Mouse (Mus musculus) liver, embryonic 15.5 days (tissue): Measurements from ENCODE around the gene Dph3. TPM values are rescaled to one million over a fixed set of nuclear protein-coding genes. Genes with fewer than 3 reads are reported as not detected.
"Not testable (repeated sequence)": the region's sequence is repeated elsewhere in the genome, so short reads cannot be mapped to it uniquely, and the experiment has no call there.

Experiments used
- ATAC-seq: fragments of 200-750 bp; cut with Nextera tagmentation; 2 replicates; pipeline ENCODE4 v1.8.0; 2017; ENCODE audit warnings: moderate number of reproducible peaks, mild to moderate bottlenecking, moderate library complexity; ENCODE audit not compliant: insufficient read depth
- H3K27ac ChIP-seq: fragments of 300-500 bp; sonication (generic); replicated peaks from 2 replicates; pipeline ENCODE4 v1.5.1; 2015; ENCODE audit warnings: mild to moderate bottlenecking, inconsistent platforms
- H3K27me3 ChIP-seq: fragments of 300-500 bp; sonication (generic); 2 replicates; pipeline ENCODE4 v1.6.1; 2015; ENCODE audit warnings: mild to moderate bottlenecking, inconsistent platforms
- H3K36me3 ChIP-seq: fragments of 300-500 bp; sonication (generic); replicated peaks from 2 replicates; pipeline ENCODE4 v1.6.1; 2015; ENCODE audit warnings: moderate library complexity, mild to moderate bottlenecking, inconsistent platforms
- H3K4me1 ChIP-seq: fragments of 300-500 bp; sonication (generic); replicated peaks from 2 replicates; pipeline ENCODE4 v1.6.1; 2015; ENCODE audit warnings: inconsistent platforms
- H3K4me2 ChIP-seq: fragments of 300-500 bp; sonication (generic); 2 replicates; pipeline ENCODE4 v1.6.1; 2015; ENCODE audit warnings: moderate library complexity, mild to moderate bottlenecking, inconsistent platforms
- H3K4me3 ChIP-seq: fragments of 300-500 bp; sonication (generic); replicated peaks from 2 replicates; pipeline ENCODE4 v1.5.1; 2015; ENCODE audit warnings: mild to moderate bottlenecking, inconsistent platforms
- H3K9ac ChIP-seq: fragments of 300-500 bp; sonication (generic); 2 replicates; pipeline ENCODE4 v1.6.1; 2015; ENCODE audit warnings: moderate library complexity, mild to moderate bottlenecking, inconsistent platforms
- H3K9me3 ChIP-seq: fragments of 300-500 bp; sonication (generic); replicated peaks from 2 replicates; pipeline ENCODE4 v1.6.1; 2016; ENCODE audit warnings: inconsistent platforms
- WGBS: fragments of 180-500 bp; shearing (Covaris S2); methylation state at CpG from one replicate; pipeline ENCODE4 v1.1.7; 2015; ENCODE audit warnings: mixed read lengths; ENCODE audit not compliant: insufficient replicate concordance; 5-methylcytosine and 5-hydroxymethylcytosine counted together
- polyA plus RNA-seq: library from polyadenylated mRNA; unstranded; fragments of >200 nt; fragmentation: Nextera tagmentation; extraction: Ambion mirVana; gene quantifications from 2 replicates; pipeline ENCODE4 v1.2.1, GENCODE M21; 2015

Dph3 gene
- polyA plus RNA-seq, result 58.9 and 66.2 TPM in 2 replicates

DNA sequence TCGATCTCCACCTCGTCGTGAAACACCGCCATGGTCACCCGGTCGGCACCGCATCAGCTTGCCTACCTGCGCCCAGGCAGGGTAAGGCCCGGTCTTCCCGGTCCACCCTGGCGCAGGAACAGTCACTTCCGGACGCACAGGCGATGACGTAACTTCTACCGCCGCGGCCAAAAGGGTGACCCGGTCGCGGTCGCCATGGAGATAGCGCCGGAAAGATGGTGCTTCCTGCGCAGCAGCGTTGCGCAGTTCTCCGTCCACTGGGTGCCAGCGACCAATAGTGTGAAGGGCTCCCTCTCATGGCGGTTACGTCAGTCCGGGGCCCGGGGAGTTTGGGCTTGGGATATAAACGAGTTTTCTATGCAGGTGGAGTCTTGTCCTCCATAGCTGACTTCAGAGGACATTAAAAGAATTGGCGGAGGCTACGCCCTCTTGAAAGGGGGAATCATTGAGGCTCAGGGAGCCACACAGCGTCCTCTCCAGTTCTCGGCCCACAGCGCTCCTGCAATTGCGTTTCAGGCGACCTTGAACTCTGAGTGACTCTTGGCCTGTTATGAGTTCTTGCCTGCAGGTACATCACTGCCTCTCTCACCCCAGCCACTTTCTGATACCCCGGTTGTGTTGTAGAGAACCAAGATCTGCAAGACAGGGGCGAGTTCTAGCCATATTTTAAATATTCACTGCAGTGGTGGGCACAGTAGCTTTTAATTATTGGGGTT lies at the start of gene Dph3:
Gene Dph3 (minus strand): TSS at position 244 of the 716 bp plus-strand sequence.
- Histone ChIP-seq H3K27ac (peak within 1 kb of the TSS; percentile 94), H3K9ac (peak within 1 kb of the TSS; percentile 72), H3K4me2 (peak within 1 kb of the TSS; percentile 78), H3K9me3 (no peaks in the 10 kb centered on the region), H3K4me1 (peaks cover 24% of the 10 kb centered on the region), H3K27me3 (no peaks in the 10 kb centered on the region), H3K4me3 (peak within 1 kb of the TSS; percentile 78), H3K36me3 (peaks cover 18% of the 10 kb centered on the region)
- WGBS, result 0% methylated on average over 43 of the region's 43 CpGs
- ATAC-seq, result peak; percentile 97

DNA sequence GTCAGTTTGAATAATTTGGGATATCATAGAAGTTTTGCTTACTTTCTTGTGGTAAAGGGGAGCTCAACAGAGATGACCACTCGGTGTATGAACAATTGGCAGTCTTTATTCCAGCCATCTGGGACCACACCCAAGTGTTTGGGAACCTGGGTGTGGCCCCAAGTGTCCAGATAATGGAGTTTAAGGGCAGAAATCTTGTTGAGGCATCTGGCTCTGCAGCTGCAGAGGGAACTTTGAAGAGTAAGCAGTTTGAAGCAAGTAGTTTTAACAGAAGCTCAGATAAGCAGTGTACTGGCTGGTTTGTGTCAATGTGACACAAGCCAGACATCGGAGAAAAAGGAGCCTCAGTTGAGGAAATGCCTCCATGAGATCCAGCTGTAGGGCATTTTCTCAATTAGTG lies 48.8 kb upstream of the Dph3 start:
- Histone ChIP-seq H3K4me2 (peak overlapping the region; percentile 52), H3K4me3 (no peak overlapping the region), H3K4me1 (peaks cover 50% of the 10 kb centered on the region), H3K27ac (peak overlapping the region; percentile 63), H3K27me3 (no peaks in the 10 kb centered on the region), H3K9me3 (no peaks in the 10 kb centered on the region), H3K9ac (no peak overlapping the region), H3K36me3 (no peaks in the 10 kb centered on the region)
- 8% methylated on average over 2 of the region's 2 CpGs for WGBS
- peak; percentile 70 for ATAC-seq

- Histone ChIP-seq H3K4me2 (peak overlapping the region; percentile 19), H3K4me3 (no peak overlapping the region), H3K9me3 (no peaks in the 10 kb centered on the region), H3K9ac (no peak overlapping the region), H3K27me3 (no peaks in the 10 kb centered on the region), H3K27ac (peak overlapping the region; percentile 63), H3K4me1 (peaks cover 52% of the 10 kb centered on the region), H3K36me3 (no peaks in the 10 kb centered on the region)
- peak; percentile 80 for ATAC-seq
- 8% methylated on average over 4 of the region's 4 CpGs for WGBS
These were observed 46.3 kb upstream of the Dph3 start for GRCm38 (mm10) chr14:32131836-32132235.

GRCm38 (mm10) chr14:32128409-32128808 lies 42.9 kb upstream of the Dph3 start:
- H3K27ac ChIP-seq, result no peak overlapping the region
- H3K4me2 ChIP-seq, result no peak overlapping the region
- H3K9me3 ChIP-seq, result no peaks in the 10 kb centered on the region
- H3K9ac ChIP-seq, result no peak overlapping the region
- no peak for ATAC-seq
- no peaks in the 10 kb centered on the region for H3K36me3 ChIP-seq
- no peak overlapping the region for H3K4me3 ChIP-seq
- peaks cover 19% of the 10 kb centered on the region for H3K4me1 ChIP-seq
- peaks cover 16% of the 10 kb centered on the region; the same call in 1 of the 2 replicates for H3K27me3 ChIP-seq
- 41% methylated on average over 5 of the region's 5 CpGs for WGBS

DNA sequence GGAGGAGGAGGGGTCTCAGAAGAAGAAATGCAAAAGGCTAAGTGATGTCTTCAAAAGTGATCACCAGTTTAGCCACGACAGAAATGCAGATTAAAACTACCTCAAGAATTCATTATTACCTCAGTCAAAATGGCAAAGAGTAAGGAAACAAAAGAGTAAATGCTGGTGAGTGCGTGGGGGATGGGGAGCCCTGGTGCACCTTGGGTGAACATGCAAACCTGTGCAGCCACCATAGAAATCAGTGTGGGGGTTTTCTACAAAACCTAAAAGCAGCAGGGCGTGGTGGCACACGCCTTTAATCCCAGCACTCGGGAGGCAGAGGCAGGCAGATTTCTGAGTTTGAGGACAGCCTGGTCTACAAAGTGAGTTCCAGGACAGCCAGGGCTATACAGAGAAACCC lies 39.7 kb upstream of the Dph3 start:
- not testable (repeated sequence) for H3K4me1 ChIP-seq, H3K27ac ChIP-seq, H3K4me2 ChIP-seq, H3K9ac ChIP-seq, H3K36me3 ChIP-seq, ATAC-seq, H3K9me3 ChIP-seq, H3K4me3 ChIP-seq
- 58% methylated on average over 5 of the region's 5 CpGs for WGBS
- H3K27me3 ChIP-seq, result peaks cover 21% of the 10 kb centered on the region; the same call in 1 of the 2 replicates

- Histone ChIP-seq H3K9ac (no peak overlapping the region), H3K36me3 (no peaks in the 10 kb centered on the region), H3K4me2 (no peak overlapping the region), H3K27me3 (peaks cover 21% of the 10 kb centered on the region; the same call in 1 of the 2 replicates), H3K4me3 (no peak overlapping the region), H3K4me1 (peaks cover 4% of the 10 kb centered on the region), H3K27ac (no peak overlapping the region), H3K9me3 (no peaks in the 10 kb centered on the region)
- no peak for ATAC-seq
- 64% methylated on average over 3 of the region's 3 CpGs for WGBS
These were observed 38.7 kb upstream of the Dph3 start for GRCm38 (mm10) chr14:32124261-32124660.

GRCm38 (mm10) chr14:32121920-32122315 lies 36.4 kb upstream of the Dph3 start:
- no peaks in the 10 kb centered on the region for H3K9me3 ChIP-seq
- no peaks in the 10 kb centered on the region for H3K36me3 ChIP-seq
- no peak overlapping the region for H3K4me2 ChIP-seq
- H3K27ac ChIP-seq, result no peak overlapping the region
- 17% methylated on average over 2 of the region's 2 CpGs for WGBS
- H3K4me3 ChIP-seq, result no peak overlapping the region
- ATAC-seq, result peak; percentile 72
- no peaks in the 10 kb centered on the region for H3K4me1 ChIP-seq
- H3K9ac ChIP-seq, result no peak overlapping the region
- H3K27me3 ChIP-seq, result peaks cover 21% of the 10 kb centered on the region; the same call in 1 of the 2 replicates

DNA sequence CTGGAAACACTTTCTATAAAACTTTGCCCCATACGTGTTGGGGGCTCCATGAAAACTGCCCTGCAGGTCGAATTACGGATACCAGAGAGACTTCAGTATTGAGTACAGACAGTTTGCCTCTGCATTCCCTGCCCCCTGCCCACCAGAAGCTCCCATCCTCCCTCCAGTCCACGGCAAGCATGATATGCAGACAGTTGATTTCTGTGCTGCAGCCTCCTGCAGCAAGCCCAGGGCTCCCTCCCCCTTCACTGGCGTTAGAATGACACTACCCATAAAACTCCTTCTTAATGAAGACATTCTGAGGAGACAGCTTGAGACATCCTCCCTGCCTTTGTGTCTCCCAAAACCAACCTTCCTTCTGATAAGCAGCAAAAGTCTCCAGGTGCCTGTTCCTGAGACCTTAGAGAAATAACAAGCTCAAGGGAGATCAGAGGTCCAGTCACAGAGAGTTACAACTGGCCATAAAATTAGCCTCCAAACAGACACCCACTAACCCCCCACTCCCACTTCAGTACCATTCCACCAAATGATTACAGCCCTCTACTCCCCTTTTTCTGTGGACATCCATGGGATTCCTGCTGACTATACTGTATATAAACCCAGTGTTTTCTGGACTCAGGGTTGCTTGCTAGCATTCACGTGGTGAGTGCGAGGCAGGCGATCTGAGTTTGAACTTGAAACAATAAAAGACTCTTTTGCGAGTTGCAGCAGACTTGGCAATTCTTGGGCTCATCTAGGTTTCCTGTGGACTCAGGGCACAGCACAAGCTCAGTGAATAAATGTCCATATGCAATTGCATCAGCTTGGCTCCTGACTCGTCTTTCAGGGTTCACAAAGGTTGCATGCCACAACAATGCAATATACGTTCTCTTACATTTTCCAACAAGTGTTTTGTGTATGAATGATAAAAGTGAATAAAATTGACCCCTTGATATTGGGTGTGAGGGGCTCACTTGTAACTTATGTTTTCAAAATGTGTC lies 35.7 kb upstream of the Dph3 start:
- ATAC-seq, result no peak
- Histone ChIP-seq H3K36me3 (no peaks in the 10 kb centered on the region), H3K27me3 (peaks cover 16% of the 10 kb centered on the region; the same call in 1 of the 2 replicates), H3K9me3 (no peaks in the 10 kb centered on the region), H3K4me1 (no peaks in the 10 kb centered on the region), H3K4me3 (no peak overlapping the region), H3K9ac (no peak overlapping the region), H3K27ac (no peak overlapping the region), H3K4me2 (no peak overlapping the region)
- WGBS, result 61% methylated on average over 11 of the region's 11 CpGs

- H3K4me3 ChIP-seq, H3K27me3 ChIP-seq, H3K27ac ChIP-seq, H3K4me2 ChIP-seq, H3K36me3 ChIP-seq, H3K9me3 ChIP-seq, H3K4me1 ChIP-seq, H3K9ac ChIP-seq, ATAC-seq: not testable (repeated sequence)
- WGBS, result 84% methylated on average over 10 of the region's 10 CpGs
These were observed 26.6 kb upstream of the Dph3 start for GRCm38 (mm10) chr14:32112124-32112523.

- H3K9me3 ChIP-seq, result no peaks in the 10 kb centered on the region
- H3K36me3 ChIP-seq, result peaks cover 19% of the 10 kb centered on the region
- H3K9ac ChIP-seq, result no peak overlapping the region
- ATAC-seq, result no peak
- H3K4me2 ChIP-seq, result no peak overlapping the region
- no peak overlapping the region for H3K4me3 ChIP-seq
- no peak overlapping the region for H3K27ac ChIP-seq
- 76% methylated on average over 4 of the region's 4 CpGs for WGBS
- 0 out of 2 replicates have a peak, but pooled peaks cover 5% of the 10 kb centered on the region for H3K4me1 ChIP-seq
- no peaks in the 10 kb centered on the region for H3K27me3 ChIP-seq
These were observed 21.4 kb upstream of the Dph3 start for GRCm38 (mm10) chr14:32106911-32107310.

GRCm38 (mm10) chr14:32105663-32106062 lies 20.1 kb upstream of the Dph3 start:
- no peak for ATAC-seq
- H3K27me3 ChIP-seq, result no peaks in the 10 kb centered on the region
- no peak overlapping the region for H3K27ac ChIP-seq
- H3K9me3 ChIP-seq, result no peaks in the 10 kb centered on the region
- no peak overlapping the region for H3K4me2 ChIP-seq
- WGBS, result 54% methylated on average over 7 of the region's 7 CpGs
- H3K9ac ChIP-seq, result no peak overlapping the region
- peaks cover 27% of the 10 kb centered on the region for H3K36me3 ChIP-seq
- H3K4me1 ChIP-seq, result 0 out of 2 replicates have a peak, but pooled peaks cover 5% of the 10 kb centered on the region
- H3K4me3 ChIP-seq, result no peak overlapping the region
